Mouse (Mus musculus) heart, embryonic 13.5 days (tissue): ENCODE results near the gene Il6ra. TPM values are rescaled to one million over a fixed set of nuclear protein-coding genes. Genes with fewer than 3 reads are reported as not detected.

Source experiments
- ATAC-seq: fragments of 200-750 bp; cut with Nextera tagmentation; 2 replicates; pipeline ENCODE4 v1.8.0; 2017; ENCODE audit warnings: moderate TSS enrichment; ENCODE audit not compliant: insufficient number of reproducible peaks, low FRiP score, low TSS enrichment; ENCODE audit errors: extremely low read depth
- H3K27ac ChIP-seq: fragments of 300-500 bp; sonication (generic); replicated peaks from 2 replicates; pipeline ENCODE4 v1.5.1; 2015; ENCODE audit warnings: moderate library complexity, mild to moderate bottlenecking, inconsistent platforms
- H3K27me3 ChIP-seq: fragments of 300-500 bp; sonication (generic); replicated peaks from 2 replicates; pipeline ENCODE4 v1.6.1; 2015; ENCODE audit warnings: mild to moderate bottlenecking, inconsistent platforms
- H3K36me3 ChIP-seq: fragments of 300-500 bp; sonication (generic); 2 replicates; pipeline ENCODE4 v1.6.1; 2015; ENCODE audit warnings: mild to moderate bottlenecking, inconsistent platforms
- H3K4me1 ChIP-seq: fragments of 300-500 bp; sonication (generic); 2 replicates; pipeline ENCODE4 v1.6.1; 2015; ENCODE audit warnings: inconsistent platforms
- H3K4me2 ChIP-seq: fragments of 300-500 bp; sonication (generic); 2 replicates; pipeline ENCODE4 v1.6.1; 2015; ENCODE audit warnings: inconsistent platforms, mild to moderate bottlenecking, moderate library complexity
- H3K4me3 ChIP-seq: fragments of 300-500 bp; sonication (generic); 2 replicates; pipeline ENCODE4 v1.5.1; 2015; ENCODE audit warnings: moderate library complexity, mild to moderate bottlenecking, inconsistent platforms
- H3K9ac ChIP-seq: fragments of 300-500 bp; sonication (generic); 2 replicates; pipeline ENCODE4 v1.6.1; 2015; ENCODE audit warnings: inconsistent platforms, mild to moderate bottlenecking, moderate library complexity
- H3K9me3 ChIP-seq: fragments of 300-500 bp; sonication (generic); 2 replicates; pipeline ENCODE4 v1.6.1; 2016; ENCODE audit warnings: inconsistent platforms
- WGBS: fragments of 180-500 bp; shearing (Covaris S2); methylation state at CpG from one replicate; pipeline ENCODE4 v1.1.7; 2015; ENCODE audit warnings: mixed read lengths; 5-methylcytosine and 5-hydroxymethylcytosine counted together
- polyA plus RNA-seq: library from polyadenylated mRNA; unstranded; fragments of >200 nt; fragmentation: Nextera tagmentation; extraction: Ambion mirVana; gene quantifications from 2 replicates; pipeline ENCODE4 v1.2.1, GENCODE M21; 2015

Il6ra gene
- polyA plus RNA-seq, 1 experiment from 2014 or later: 0.75 TPM

GRCm38 (mm10) chr3:89908836-89909235 is 4.2 kb downstream of the Il6ra start:
- H3K4me3 ChIP-seq: no peak overlapping the region
- H3K9me3 ChIP-seq: no peaks in the 10 kb centered on the region
- H3K27me3 ChIP-seq: peaks cover 48% of the 10 kb centered on the region
- no peaks in the 10 kb centered on the region for H3K36me3 ChIP-seq
- no peak overlapping the region for H3K27ac ChIP-seq
- no peak overlapping the region for H3K4me2 ChIP-seq
- H3K9ac ChIP-seq: no peak overlapping the region
- H3K4me1 ChIP-seq: peaks cover 20% of the 10 kb centered on the region
- ATAC-seq: no peak
- 77% methylated on average over 6 of the region's 6 CpGs for WGBS

DNA sequence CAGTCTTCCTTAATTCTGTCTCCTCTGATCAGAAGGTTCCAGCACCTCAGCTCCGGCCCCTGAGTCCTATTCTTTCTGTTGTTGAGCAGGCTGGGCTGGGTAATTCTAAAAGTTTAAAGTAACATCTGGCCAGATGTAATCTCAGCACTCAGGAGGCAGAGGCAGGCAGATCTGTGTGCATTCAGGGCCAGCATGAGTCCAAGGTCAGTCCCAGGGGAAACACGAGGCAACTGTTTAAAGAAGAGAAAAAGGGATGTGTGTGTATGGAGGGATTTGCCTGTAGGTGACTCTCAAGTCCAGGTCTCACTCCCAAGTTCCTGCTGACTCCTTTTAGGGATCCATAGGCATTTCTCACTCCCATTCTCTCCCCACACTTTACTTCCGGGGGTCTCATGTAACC is 5.2 kb downstream of the Il6ra start:
- no peaks in the 10 kb centered on the region for H3K9me3 ChIP-seq
- no peak overlapping the region for H3K9ac ChIP-seq
- WGBS: 74% methylated on average over 3 of the region's 3 CpGs
- H3K4me1 ChIP-seq: peaks cover 11% of the 10 kb centered on the region
- H3K4me2 ChIP-seq: no peak overlapping the region
- H3K36me3 ChIP-seq: no peaks in the 10 kb centered on the region
- no peak for ATAC-seq
- peaks cover 45% of the 10 kb centered on the region for H3K27me3 ChIP-seq
- no peak overlapping the region for H3K27ac ChIP-seq
- H3K4me3 ChIP-seq: no peak overlapping the region

DNA sequence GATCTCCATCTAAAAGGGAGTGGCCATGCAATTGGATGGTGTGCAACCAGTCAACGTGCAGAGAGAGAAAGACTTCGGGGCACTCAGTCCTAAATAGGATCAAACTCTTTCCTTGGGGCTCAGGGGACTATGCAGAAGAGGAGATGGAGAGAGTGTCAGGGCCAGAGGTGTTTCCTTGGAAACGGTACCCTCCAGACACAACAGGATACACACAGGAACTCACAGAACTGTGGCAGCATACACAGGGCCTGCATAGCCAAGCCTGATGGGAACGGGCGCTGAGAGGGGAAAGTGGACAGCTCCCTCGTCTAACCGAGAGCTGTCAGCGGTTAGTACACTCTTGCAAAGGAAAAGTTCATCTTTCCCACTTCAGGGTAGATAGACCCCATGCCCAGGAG is 13.5 kb downstream of the Il6ra start:
- H3K9ac ChIP-seq: no peak overlapping the region
- no peak overlapping the region for H3K27ac ChIP-seq
- H3K4me2 ChIP-seq: no peak overlapping the region
- no peak overlapping the region for H3K4me3 ChIP-seq
- peaks cover 27% of the 10 kb centered on the region for H3K27me3 ChIP-seq
- no peaks in the 10 kb centered on the region for H3K36me3 ChIP-seq
- WGBS: 49% methylated on average over 8 of the region's 8 CpGs
- no peaks in the 10 kb centered on the region for H3K9me3 ChIP-seq
- no peak for ATAC-seq
- peaks cover 27% of the 10 kb centered on the region for H3K4me1 ChIP-seq

GRCm38 (mm10) chr3:89898870-89899510 is 14.0 kb downstream of the Il6ra start:
- H3K9ac ChIP-seq: no peak overlapping the region
- no peaks in the 10 kb centered on the region for H3K9me3 ChIP-seq
- no peak for ATAC-seq
- no peak overlapping the region for H3K27ac ChIP-seq
- H3K36me3 ChIP-seq: no peaks in the 10 kb centered on the region
- H3K4me1 ChIP-seq: peaks cover 27% of the 10 kb centered on the region
- H3K4me2 ChIP-seq: no peak overlapping the region
- 39% methylated on average over 5 of the region's 5 CpGs for WGBS
- peaks cover 27% of the 10 kb centered on the region for H3K27me3 ChIP-seq
- no peak overlapping the region for H3K4me3 ChIP-seq

DNA sequence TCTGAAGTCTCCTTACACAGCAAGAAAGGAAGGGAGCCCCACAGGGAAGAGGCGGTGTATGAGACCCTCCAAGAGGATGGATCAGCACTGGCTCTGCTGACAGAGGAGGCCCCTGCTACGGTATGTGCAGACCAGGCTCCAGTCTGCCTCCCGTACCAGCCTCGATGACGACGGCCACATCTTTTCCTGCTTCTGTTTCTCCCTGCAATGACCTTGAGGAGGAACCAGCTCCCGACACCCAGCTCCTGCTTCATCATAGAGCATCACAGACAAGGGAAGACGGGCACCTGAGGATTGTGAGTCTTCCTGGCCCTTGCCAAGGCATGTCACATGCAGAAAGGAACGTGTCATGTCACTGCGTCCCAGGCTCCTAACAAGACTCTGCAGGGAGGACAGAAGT is 15.0 kb downstream of the Il6ra start:
- H3K36me3 ChIP-seq: no peaks in the 10 kb centered on the region
- peaks cover 23% of the 10 kb centered on the region for H3K27me3 ChIP-seq
- H3K27ac ChIP-seq: no peak overlapping the region
- ATAC-seq: no peak
- H3K9me3 ChIP-seq: no peaks in the 10 kb centered on the region
- 50% methylated on average over 10 of the region's 10 CpGs for WGBS
- H3K4me1 ChIP-seq: peaks cover 27% of the 10 kb centered on the region
- no peak overlapping the region for H3K9ac ChIP-seq
- no peak overlapping the region for H3K4me3 ChIP-seq
- no peak overlapping the region for H3K4me2 ChIP-seq

DNA sequence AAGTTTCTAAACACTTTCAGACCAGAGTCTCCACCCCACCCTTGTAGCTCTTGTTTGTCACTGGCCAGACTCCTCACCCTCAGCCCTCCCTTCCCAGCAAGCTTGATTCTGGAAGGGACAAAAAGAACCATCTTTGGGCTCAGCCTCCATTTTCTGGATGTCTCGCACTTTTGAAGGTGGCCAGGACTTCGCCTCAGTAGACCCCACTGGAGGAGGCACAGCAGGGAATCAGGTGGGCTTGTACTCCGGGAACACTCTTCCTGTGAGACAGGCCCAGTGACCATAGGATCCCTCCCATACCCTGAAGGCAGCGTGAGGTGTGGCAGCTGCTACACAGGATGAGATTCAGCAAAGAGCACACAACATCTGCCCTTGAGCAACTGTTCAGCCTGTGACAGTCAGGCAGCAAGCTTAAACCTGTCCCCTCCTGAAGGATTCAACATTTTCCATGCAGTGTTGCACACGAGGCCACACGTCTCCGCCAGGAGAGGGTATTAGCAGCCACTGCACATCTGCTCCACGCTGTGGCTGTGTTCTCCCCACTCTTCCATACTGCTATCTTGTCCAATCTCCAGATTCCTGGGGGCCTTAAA is 15.7 kb downstream of the Il6ra start:
- Histone ChIP-seq H3K27me3 (peaks cover 20% of the 10 kb centered on the region), H3K9ac (no peak overlapping the region), H3K36me3 (no peaks in the 10 kb centered on the region), H3K27ac (no peak overlapping the region), H3K4me1 (peaks cover 26% of the 10 kb centered on the region), H3K4me3 (no peak overlapping the region), H3K9me3 (no peaks in the 10 kb centered on the region), H3K4me2 (no peak overlapping the region)
- no peak for ATAC-seq
- 68% methylated on average over 8 of the region's 8 CpGs for WGBS

DNA sequence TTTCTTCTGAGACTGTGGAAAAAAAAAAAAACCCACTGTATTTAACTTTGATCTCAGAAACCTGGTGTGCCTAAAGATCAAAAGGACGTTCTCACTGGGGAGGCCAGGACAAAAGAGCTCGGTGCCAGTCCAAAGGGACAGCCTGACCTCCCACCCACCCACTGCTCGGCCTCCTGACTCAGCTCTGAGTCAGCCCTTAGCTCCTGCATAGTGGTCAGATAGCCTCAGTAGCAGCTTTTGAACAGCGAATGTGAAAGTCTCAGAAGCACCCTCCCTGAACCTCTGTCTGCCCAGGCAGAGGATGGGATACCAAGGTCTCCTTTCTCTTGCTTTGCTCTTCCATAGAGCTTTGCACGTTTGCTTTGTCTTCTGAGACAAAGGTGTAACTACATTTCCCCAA is 16.4 kb downstream of the Il6ra start:
- H3K4me1 ChIP-seq: peaks cover 19% of the 10 kb centered on the region

DNA sequence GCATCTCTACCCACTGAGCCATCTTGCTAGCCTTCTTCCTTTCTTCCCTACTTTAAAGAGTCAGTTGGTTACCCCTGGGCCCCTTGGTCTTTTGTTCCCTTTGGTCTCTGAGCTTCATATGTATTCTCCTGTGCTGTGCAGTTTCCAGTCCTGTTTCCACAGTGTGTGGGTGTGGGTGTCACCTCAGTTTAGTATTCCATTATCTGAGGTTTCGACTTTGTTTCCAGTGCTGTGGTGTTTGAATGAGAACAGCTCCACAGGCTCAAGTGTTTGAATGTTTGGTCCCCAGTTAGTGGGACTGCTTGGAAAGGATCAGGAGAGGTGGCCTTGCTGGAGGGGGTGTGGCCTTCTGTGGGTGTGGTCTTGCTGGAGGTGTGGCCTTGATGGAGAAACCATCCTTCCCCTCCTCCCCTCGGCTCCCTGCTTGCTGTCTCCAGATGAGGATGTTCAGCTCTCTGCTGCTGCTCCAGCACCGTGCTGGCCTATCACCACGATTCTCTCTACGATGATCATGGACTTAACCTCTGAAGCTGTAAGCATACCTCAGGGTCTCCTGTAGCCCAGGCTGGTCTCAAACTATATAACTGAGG is 20.4 kb downstream of the Il6ra start:
- Histone ChIP-seq H3K4me3 (no peak overlapping the region), H3K27me3 (peaks cover 13% of the 10 kb centered on the region), H3K4me1 (no peaks in the 10 kb centered on the region; the same call in 1 of the 2 replicates), H3K4me2 (no peak overlapping the region), H3K36me3 (no peaks in the 10 kb centered on the region), H3K27ac (no peak overlapping the region), H3K9ac (no peak overlapping the region), H3K9me3 (no peaks in the 10 kb centered on the region)
- WGBS: 71% methylated on average over 5 of the region's 5 CpGs
- no peak for ATAC-seq

More for the DNA sequence above, 16.4 kb downstream of the Il6ra start:
- no peak overlapping the region for H3K9ac ChIP-seq
- H3K4me3 ChIP-seq: no peak overlapping the region
- H3K27ac ChIP-seq: no peak overlapping the region
- H3K4me2 ChIP-seq: no peak overlapping the region
- no peaks in the 10 kb centered on the region for H3K36me3 ChIP-seq
- 33% methylated on average over 5 of the region's 5 CpGs for WGBS
- peaks cover 20% of the 10 kb centered on the region for H3K27me3 ChIP-seq
- no peaks in the 10 kb centered on the region for H3K9me3 ChIP-seq
- ATAC-seq: no peak

- no peaks in the 10 kb centered on the region for H3K4me1 ChIP-seq
- no peak overlapping the region for H3K4me2 ChIP-seq
- H3K27me3 ChIP-seq: peaks cover 8% of the 10 kb centered on the region
- no peak overlapping the region for H3K27ac ChIP-seq
- no peaks in the 10 kb centered on the region for H3K9me3 ChIP-seq
- no peak overlapping the region for H3K9ac ChIP-seq
- no peaks in the 10 kb centered on the region for H3K36me3 ChIP-seq
- no peak for ATAC-seq
- H3K4me3 ChIP-seq: no peak overlapping the region
Measured at GRCm38 (mm10) chr3:89891696-89892095, 21.3 kb downstream of the Il6ra start.

GRCm38 (mm10) chr3:89889841-89890430 is 23.1 kb downstream of the Il6ra start:
- Histone ChIP-seq H3K27me3 (peaks cover 3% of the 10 kb centered on the region; the same call in 1 of the 2 replicates), H3K27ac (no peak overlapping the region), H3K9ac (no peak overlapping the region), H3K36me3 (no peaks in the 10 kb centered on the region), H3K4me3 (no peak overlapping the region), H3K4me2 (no peak overlapping the region), H3K9me3 (no peaks in the 10 kb centered on the region), H3K4me1 (no peaks in the 10 kb centered on the region)
- no peak for ATAC-seq
- WGBS: 66% methylated on average over 8 of the region's 8 CpGs

- Histone ChIP-seq H3K27ac (no peak overlapping the region), H3K4me2 (no peak overlapping the region), H3K4me1 (peaks cover 3% of the 10 kb centered on the region; the same call in 1 of the 2 replicates), H3K4me3 (no peak overlapping the region), H3K27me3 (peaks cover 3% of the 10 kb centered on the region; the same call in 1 of the 2 replicates), H3K9me3 (no peaks in the 10 kb centered on the region), H3K9ac (no peak overlapping the region), H3K36me3 (no peaks in the 10 kb centered on the region)
- no peak for ATAC-seq
- 71% methylated on average over 7 of the region's 7 CpGs for WGBS
Measured at GRCm38 (mm10) chr3:89887582-89888230, 25.3 kb downstream of the Il6ra start.
